Mouse (Mus musculus): ENCODE measurements around the gene Phf2. TPM values are rescaled to one million over a fixed set of nuclear protein-coding genes. Genes with fewer than 3 reads are reported as not detected.
"Not testable (repeated sequence)": the region's sequence is repeated elsewhere in the genome, so short reads cannot be mapped to it uniquely, and the experiment has no call there.

Phf2 gene
- total RNA-seq, 2 experiments from 2014 or later, result 38.4 to 38.8 TPM

DNA sequence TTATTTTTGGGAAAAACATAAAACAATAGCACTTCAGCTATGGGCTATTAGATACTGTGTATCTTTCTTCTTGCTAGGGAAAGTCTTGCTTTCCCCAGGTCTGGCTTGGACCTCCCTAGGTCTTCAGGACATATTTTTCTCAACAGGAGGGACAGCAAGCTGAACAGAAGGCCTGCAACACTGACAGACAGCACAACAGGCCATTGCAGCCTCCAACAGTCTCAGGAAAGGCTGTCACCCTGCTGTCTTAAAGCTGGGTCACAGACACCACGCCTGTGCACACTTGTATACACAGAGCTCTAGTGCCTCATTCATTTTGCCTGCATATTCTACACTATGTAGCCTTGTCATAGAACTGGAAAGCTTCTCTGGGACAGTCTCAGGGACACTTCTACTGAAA is 56.5 kb downstream of the Phf2 start:
- H3K27ac ChIP-seq, result no peak overlapping the region
- no peak for TF ChIP-seq CTCF (conservative IDR thresholded peaks at IDR 0.05)

GRCm38 (mm10) chr13:48810991-48811390 is 59.9 kb downstream of the Phf2 start:
- no peak for TF ChIP-seq CTCF (conservative IDR thresholded peaks at IDR 0.05)
- H3K4me3 ChIP-seq, result no peak overlapping the region
- DNase-seq (ENCODE audit: low spot score in 2 of 2), result no peak
- no peak overlapping the region for H3K27ac ChIP-seq

More for the DNA sequence above, 56.5 kb downstream of the Phf2 start:
- no peak overlapping the region for H3K4me3 ChIP-seq
- no peak for DNase-seq (ENCODE audit: low spot score in 2 of 2)

- DNase-seq (ENCODE audit: low spot score in 2 of 2), result no peak
- no peak overlapping the region for H3K27ac ChIP-seq
- TF ChIP-seq CTCF (conservative IDR thresholded peaks at IDR 0.05), result no peak
- H3K4me3 ChIP-seq, result no peak overlapping the region
Observed at GRCm38 (mm10) chr13:48810274-48810823, 60.6 kb downstream of the Phf2 start.

DNA sequence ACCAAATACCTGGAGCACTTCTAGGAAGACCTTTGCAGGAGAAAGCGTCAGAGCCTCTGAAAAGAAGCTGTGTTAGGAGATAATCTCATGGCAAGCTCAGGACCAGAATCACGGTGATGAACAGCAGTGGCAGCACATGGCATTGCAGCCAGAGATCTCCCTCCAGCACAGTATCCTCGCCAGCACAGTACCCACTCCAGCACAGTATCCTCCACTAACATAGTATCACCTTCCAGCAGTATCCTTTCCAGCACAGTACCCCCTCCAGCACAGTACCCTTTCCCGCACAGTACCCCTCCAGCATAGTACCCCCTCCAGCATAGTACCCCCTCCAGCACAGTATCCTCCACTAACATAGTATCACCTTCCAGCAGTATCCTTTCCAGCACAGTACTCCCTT is 61.3 kb downstream of the Phf2 start:
- TF ChIP-seq CTCF (conservative IDR thresholded peaks at IDR 0.05), result peak; percentile 10; the same call in 1 of the 2 replicates
- not testable (repeated sequence) for DNase-seq (ENCODE audit: low spot score in 2 of 2); H3K27ac ChIP-seq; H3K4me3 ChIP-seq

GRCm38 (mm10) chr13:48807481-48808031 is 63.4 kb downstream of the Phf2 start:
- Histone ChIP-seq H3K27ac (no peak overlapping the region), H3K4me3 (no peak overlapping the region)
- peak; percentile 18 to 76 for DNase-seq (ENCODE audit: low spot score in 2 of 2)
- TF ChIP-seq CTCF (conservative IDR thresholded peaks at IDR 0.05), result peak; percentile 97

DNA sequence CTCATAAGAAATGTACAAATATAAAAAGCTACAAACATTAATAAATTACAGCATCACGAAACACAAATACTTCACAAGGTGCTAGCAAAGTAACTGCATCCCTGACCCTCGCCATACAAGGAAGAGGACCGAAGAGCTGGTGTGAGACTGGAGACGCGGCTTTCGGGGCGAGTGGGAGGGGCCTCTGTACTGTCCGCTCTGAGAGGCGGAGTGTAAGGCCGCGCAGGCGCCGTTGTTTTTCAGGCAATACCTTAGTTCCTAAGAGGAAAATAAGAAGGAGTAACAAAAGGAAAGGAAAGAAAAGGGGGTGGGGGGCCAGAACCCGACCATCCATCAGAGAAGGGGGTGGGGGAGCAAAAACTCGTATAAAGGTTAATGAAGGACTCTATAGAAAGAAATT is 68.7 kb downstream of the Phf2 start:
- no peak for TF ChIP-seq CTCF (conservative IDR thresholded peaks at IDR 0.05)
- Histone ChIP-seq H3K27ac (no peak overlapping the region), H3K4me3 (no peak overlapping the region)
- DNase-seq (ENCODE audit: low spot score in 2 of 2), result no peak

- Histone ChIP-seq H3K27ac (no peak overlapping the region), H3K4me3 (no peak overlapping the region)
- peak; percentile 42 to 79 for DNase-seq (ENCODE audit: low spot score in 2 of 2)
- peak; percentile 89 for TF ChIP-seq CTCF (conservative IDR thresholded peaks at IDR 0.05)
Observed at GRCm38 (mm10) chr13:48800850-48801546, 69.9 kb downstream of the Phf2 start.

- Histone ChIP-seq H3K4me3 (no peak overlapping the region), H3K27ac (no peak overlapping the region)
- TF ChIP-seq CTCF (conservative IDR thresholded peaks at IDR 0.05), result no peak
- no peak for DNase-seq (ENCODE audit: low spot score in 2 of 2)
Observed at GRCm38 (mm10) chr13:48798256-48798771, 72.6 kb downstream of the Phf2 start.

- no peak overlapping the region for H3K27ac ChIP-seq
- no peak overlapping the region for H3K4me3 ChIP-seq
- TF ChIP-seq CTCF (conservative IDR thresholded peaks at IDR 0.05), result no peak
- no peak for DNase-seq (ENCODE audit: low spot score in 2 of 2)
Observed at GRCm38 (mm10) chr13:48796906-48797305, 74.0 kb downstream of the Phf2 start.

- no peak overlapping the region for H3K4me3 ChIP-seq
- no peak overlapping the region for H3K27ac ChIP-seq
- no peak for TF ChIP-seq CTCF (conservative IDR thresholded peaks at IDR 0.05)
Observed at GRCm38 (mm10) chr13:48795711-48796110, 75.2 kb downstream of the Phf2 start.

GRCm38 (mm10) chr13:48784594-48785298 is 86.2 kb downstream of the Phf2 start:
- no peak for TF ChIP-seq CTCF (conservative IDR thresholded peaks at IDR 0.05)
- DNase-seq (ENCODE audit: low spot score in 2 of 2), result no peak
- Histone ChIP-seq H3K4me3 (no peak overlapping the region), H3K27ac (no peak overlapping the region)

More at GRCm38 (mm10) chr13:48795711-48796110, 75.2 kb downstream of the Phf2 start:
- DNase-seq (ENCODE audit: low spot score in 2 of 2), result no peak

GRCm38 (mm10) chr13:48784151-48784550 is 86.8 kb downstream of the Phf2 start:
- Histone ChIP-seq H3K4me3 (no peak overlapping the region), H3K27ac (no peak overlapping the region)
- no peak for DNase-seq (ENCODE audit: low spot score in 2 of 2)
- no peak for TF ChIP-seq CTCF (conservative IDR thresholded peaks at IDR 0.05)

Measured in layer of hippocampus, adult 2 months (tissue).